Mouse (Mus musculus): Measurements from ENCODE around the gene Btbd7.

Btbd7 gene

DNA sequence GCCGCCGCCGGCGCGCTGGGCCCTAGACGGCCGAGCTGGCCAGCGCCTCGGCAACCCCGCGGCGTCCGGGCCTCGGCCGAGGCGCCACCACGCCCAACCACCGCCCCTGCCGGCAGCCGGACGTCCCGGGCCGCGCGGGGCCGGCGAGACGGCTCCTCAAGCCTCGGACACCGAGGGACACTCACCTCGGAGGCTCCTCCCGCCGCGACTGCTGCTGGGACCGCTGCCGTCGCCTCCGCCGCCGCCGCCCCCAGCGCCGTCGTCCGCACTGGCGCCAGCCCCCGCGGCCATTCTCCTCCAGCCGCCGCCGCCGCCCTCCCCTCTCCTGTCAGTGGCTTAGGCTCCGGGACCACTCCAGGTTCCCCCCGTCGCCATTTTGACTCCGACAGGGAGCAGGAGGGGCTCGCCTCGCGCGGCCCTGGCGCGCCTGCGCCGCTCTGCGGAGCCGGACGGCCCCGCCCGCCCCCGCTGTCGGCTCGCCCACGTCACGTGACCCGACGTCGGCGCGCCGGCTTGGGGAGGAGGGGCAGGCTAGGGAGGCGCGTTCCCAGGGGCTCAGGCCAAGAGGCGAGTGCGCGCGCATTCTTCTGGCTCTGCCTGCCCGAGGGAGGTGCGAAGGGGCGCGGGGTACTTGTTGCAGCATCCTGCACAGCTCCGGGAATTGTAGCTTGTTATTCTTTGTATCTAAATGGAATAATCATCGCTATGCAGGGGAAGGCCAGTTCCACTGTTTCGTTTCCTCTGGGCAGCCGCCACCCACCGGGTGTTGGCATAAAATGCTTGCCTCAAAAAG, at the start of gene Btbd7:
TSS of gene Btbd7 (minus strand) at position 441 of the 793 bp plus-strand sequence.
- peak; percentile 99 for DNase-seq

DNA sequence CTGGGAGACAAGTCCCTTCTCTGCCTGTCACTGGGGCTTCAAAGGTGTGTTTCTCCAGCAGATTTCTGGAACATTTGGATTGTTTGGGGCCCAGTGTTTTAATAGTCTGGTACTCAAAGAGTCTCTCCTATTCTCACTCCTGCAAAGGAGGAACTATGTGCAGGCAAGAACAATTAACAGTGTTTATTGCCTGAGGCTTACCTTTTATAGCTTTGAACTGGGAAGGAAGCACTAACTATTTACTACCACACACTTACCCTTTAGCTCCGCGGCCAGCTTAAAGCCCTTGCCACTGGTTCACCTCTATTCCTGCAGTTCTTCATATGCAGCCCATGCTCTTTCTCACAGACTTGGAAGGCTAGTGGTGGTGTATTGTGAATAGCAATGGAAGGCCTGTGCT, 37.8 kb upstream of the Btbd7 start:
- DNase-seq: no peak

DNA sequence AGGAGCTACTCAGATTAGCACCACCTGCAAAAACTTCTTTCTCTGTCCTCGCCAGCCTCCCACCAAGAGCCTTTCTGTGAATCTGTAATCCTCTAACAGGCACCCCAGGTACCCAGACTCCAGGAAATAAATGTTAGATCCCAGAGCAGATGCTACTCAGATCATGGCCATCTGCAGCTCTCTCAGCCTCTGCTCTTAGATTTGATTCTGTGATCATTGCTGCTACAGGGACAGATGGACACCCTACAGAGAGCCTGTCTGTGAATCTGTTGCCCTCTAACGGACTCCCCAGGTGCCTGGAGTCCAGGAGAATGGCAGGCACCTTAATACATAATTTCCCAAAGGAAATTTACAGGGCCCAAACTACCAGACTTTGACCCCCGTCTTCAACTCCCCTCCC, 29.9 kb upstream of the Btbd7 start:
- DNase-seq: no peak

DNA sequence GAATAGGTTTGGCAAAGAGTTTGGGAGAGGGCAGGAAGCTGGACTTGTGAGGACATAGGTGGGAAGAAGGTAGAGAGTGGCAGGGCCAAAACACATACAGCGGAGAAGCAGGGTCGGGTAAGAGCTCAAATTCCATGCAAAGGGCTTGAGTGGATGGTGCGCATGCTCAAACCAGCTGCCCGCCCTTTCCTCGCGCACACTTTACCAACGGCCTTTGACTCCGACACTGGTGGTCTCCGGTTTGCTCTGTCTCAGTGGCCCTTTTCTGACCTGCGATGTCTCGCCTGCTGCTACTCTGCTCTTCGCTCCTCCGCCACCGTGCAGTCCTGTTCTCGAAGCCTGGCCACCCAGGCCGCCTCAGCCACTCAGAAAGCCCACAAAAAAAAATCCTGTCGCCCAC, 20.8 kb upstream of the Btbd7 start, which contains the start of gene Cox8c:
TSS of gene Cox8c (plus strand) at position 226 of the 400 bp plus-strand sequence.
- no peak for DNase-seq

DNA sequence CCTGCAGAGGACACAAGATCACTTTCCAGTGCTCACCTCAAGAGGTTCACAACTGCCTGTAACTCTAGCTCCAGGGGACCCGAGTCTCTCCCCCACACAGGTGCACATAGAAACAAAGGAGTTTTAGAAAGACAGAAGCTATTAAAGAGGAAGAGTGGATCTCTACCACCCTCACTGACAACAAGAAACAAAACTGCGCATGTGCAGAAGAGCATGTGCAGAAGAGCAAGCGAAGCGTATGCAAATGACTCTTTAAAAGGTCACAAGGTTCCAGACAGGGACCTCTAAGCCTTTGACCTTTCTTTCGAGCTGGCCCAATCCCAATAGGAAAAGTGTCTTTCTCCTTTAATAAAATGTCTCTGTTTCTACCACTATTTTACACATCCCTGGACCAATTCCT, 10.3 kb upstream of the Btbd7 start:
- no peak for DNase-seq

DNA sequence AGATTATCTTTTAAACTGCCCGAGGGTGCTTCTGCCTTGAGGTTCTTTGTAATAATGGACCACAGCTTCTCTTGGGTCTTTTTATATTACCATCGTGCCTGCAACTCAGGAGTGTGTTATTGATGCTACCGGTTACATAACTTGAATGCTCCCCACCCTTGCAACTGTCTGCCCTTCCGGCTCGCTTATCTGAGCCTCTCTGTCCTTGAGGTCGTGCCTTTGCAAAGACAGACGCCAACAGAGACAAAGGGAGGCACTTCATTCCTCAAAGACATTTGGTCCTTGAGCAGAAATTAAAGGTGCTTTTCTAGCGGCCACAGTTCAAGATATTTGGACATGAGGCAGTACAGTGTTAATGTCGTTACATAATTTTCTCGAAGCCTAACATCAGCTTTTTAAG, 9.1 kb upstream of the Btbd7 start:
- no peak for DNase-seq

DNA sequence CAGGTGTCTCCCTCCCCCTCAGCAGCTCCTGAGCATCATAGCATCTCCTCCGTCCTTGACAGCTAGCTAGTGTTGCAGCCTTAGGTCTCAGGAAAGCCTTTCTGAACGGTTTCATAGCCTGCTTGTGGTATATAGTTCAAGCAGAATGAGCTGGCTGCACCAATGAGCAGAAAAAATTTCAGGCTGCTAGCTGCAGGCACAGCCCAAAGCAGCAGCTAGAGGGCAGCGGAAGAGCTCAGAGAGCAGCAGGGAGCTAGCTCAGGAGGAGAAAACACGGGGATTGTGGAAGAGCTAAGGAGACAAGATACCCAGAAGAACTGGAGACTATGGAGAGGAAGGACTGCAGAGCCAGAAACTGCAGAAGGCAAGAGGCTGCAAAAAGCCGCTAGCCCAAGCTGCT, 7.5 kb upstream of the Btbd7 start:
- DNase-seq: peak; percentile 48 to 64

DNA sequence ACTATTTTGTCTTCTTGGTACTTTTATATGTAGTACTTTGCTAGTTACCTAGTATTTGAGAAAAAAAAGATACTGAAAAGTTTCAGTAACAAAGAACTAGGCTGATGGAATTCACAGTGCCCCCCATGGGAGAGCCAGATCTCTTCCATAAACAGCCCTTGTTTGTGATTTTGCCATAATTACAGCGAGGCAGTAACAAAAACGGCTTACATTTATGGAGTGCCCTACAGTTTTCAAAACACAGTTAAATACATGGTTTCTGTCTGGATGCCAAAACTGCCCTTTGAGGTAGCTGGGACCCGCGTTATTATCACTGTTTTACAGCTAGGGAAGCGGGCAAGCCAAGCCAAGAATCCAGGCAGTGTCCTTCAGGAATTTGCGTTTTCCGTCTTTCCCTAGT, 630 bp upstream of the Btbd7 start:
- peak in 1 of 2 experiments; percentile 9 for DNase-seq

DNA sequence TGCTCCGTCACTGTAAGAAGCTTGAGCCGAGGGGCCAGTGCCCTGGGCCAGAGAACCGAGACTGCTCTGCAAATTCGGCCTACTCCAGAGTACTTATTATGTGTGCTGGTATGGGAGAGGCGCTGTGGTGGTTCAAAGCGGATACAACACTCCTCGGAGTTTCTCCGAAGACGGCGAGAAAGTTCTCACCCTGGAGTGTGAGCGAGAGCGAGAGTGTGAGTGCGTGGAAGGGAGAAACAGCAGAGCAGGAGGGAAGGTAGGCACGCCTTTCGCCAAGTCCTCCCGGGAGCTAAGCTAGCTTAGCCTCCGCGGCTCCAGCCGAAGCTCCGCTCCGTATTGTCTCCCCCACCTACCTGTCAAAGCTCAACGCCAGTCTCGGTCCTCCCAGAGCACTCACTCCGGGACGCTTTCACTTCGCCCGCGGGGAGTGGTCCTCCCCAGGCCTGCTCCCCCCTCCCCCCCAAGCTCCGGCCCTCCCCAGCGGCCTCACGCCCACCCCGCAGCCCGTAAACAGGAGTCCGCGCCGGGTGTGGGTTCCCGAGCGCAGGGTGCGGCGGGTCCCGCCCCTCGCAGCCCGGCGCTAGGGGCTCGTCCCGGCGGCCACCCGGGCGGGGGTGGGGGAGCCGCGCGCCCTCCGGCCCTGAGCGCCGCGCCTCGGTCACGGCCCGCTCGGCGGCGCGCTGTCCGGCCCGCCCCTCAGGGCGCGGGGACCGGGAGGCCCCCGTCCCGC, 805 bp downstream of the Btbd7 start:
- peak; percentile 48 to 68 for DNase-seq

DNA sequence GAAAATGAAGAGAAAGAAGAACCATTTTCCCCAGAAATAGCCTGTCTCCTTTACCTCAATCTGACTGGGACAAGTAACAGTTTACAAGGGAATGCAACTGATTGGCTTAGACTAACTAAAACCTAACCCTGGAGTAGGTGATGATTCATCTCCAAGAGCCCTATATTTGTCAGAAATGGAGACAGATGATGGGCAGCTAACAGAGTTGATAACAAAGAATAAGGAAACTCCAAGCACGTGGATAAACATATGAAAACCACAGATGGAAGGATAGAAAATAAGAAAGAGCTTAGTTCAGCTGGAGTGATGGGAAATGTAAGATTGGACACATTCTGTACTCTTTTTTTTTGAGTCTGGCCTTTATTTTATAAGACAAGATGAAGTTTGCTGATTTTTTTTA, 7.7 kb downstream of the Btbd7 start:
- no peak for DNase-seq

DNA sequence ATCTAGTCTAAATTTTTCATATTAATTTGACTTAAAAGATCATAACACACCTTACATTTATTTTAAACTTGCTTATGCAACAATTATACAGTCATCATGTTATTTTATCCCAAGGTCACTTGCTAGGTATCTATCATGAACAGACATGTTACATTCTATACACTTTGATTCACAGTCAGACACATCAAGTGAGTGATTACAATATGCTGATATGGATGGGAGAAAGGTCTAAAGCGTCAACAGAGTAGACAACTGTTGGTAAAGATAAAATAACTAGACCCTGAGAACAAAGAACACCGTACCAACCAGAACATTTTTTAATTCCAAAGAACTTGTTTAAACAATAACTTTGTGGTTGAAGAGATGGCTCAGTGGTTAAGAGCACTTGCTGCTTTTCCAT, 8.5 kb downstream of the Btbd7 start:
- no peak for DNase-seq

DNA sequence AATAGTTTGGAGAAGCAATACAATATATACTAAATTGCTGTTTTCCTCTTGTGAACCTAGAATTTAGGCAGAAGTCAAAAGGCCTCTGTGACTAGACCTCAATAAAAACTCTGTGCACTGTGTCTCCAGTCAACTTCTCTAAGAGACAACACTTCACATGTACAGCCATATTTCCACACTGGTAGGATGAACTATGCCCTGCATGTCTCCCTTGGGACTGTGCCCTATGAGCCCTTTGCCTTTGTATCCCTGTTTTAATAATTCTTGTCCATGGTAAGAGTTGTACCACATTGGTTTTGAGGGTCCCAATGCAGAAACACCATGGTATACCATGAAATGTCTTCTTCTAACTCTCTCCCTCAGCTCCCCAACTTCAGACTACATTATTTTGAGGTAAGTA, 17.5 kb downstream of the Btbd7 start:
- DNase-seq: no peak

DNA sequence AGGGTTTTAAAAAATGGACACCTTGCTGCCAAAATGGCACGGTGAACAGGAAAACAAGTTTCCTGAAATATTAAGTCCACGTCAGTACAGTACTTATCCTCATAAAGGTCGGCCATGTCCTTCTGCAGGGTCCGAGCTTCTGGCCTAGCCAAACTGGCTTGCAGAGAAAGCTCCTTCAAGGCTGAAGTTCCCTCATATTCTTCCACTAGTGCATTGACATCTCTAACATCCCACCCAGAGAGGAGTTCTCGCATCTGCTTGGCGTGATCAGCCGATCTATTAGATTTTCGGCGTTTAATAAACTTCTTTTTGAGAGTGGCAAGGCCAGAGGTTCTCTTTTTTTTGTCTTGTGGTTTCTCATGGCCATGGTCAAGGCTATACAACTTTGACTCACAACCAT, 40.0 kb downstream of the Btbd7 start:
- no peak for DNase-seq

DNA sequence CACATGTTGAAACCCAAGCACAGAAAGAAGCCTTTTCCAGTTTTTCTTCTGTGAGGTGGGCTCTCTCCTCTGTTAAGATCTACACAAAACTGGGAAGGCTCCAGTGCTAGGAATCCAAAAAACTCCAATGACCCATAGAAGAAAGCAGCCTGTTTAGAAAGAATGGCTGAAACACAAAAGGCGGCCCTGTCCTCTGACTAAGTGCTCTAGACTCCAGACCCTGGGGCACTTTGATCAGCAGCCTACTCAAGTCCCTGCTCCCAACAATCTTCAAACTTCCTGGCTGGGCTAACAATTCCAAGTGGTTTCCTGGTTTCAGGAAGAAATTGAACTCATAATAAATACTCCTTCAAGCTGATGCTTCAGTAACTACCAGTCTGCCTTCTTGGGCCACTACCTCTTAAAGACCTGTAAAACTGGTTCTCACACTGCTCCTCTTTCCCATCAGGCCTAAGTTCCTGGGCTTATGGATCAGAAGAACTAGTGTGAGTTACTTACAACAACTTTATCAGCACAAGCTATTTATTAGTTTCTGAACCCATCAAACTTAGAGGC, 45.4 kb downstream of the Btbd7 start:
- peak in 1 of 2 experiments; percentile 6 for DNase-seq

DNA sequence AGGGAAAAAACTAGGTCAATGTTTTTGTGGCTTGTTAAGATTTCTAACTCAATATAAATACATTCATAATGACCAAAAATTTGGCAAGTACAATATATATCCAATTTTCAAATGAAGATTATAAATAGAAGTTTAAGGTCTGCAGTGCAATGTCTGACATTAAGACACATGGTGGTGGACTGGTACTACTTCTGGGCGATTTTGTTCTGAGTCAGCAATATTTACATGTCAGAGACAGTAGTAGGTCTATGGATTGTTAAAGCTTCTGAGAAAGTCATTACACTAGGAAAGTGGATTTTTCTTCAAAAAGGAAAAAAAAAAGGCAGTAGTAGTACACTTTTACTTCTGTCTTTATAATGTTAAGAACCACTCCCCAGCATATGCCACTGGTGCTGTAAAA, 46.4 kb downstream of the Btbd7 start:
- DNase-seq: no peak

DNA sequence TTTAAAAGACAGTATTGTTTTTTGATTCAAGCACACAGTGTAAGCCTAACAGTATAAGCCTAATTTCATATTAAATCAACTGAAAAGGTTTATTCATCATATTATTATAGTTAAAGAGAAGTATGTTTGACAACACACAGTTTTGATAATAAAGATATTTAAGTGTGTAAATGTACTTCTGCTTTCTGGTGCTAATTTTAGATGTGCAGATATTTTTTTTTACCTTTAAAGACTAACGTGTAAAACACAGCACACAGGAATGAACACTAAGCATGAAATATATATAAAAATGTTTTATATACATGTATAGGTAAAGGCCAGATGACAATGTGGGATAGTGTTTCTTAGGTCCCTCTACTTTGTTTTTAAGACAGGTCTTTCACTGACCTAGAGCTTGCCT, 51.2 kb downstream of the Btbd7 start:
- no peak for DNase-seq

DNA sequence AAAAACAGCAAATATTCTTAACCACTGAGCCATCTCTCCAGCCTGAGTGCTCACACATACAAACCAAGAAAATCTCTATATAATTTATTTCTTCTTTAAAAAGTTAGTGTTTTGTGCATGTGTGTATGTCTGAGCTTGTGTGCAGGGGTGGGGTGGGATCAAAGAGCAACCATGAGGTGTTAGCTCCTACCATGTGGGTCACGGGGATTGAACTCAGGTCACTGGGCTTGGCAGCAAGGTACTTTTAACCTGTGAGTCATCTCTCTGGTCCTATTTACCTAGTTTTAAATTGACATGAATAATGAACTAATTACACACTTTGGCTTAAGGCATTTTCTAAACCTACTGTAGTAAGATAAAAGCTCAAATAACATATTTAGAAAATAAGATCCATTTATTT, 51.9 kb downstream of the Btbd7 start:
- no peak for DNase-seq

DNA sequence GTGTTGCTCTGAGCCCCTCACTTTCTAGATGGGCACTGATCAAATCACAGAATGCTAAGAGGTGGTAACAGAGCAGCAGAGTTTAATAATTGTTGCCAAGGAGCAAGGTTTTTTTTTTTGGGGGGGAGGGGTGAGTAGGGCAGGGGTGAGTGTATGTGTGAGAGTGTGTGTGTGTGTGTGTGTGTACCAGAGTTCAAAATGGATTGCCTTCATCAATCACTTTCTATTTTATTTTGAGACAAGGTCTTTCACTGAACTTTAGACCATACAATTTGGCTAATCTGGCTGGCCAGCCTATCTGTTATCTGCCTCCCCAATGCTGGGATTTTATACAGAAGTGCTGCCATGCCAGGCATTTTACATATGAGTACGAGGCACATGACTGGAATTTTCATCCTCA, 63.4 kb downstream of the Btbd7 start:
- no peak for DNase-seq

DNA sequence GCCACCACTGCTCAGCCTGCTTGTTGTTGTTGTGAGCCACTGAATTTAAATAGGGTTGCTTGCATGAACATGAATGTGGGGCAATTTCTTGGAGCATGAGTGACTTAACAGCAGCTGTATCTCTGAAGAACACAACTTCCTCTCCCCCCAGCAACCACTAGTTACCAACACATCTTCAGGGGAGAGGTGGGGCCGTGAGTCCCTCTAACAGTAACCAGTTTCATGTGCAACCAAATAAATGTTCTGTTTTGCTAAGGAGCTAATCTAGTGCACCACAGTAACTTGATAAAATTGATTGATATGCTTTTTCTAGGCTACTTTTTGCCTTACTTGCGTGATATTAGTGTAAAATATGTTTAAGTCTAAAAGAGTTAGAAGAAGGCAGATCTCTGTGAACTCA, 78.7 kb downstream of the Btbd7 start:
- DNase-seq: no peak

DNA sequence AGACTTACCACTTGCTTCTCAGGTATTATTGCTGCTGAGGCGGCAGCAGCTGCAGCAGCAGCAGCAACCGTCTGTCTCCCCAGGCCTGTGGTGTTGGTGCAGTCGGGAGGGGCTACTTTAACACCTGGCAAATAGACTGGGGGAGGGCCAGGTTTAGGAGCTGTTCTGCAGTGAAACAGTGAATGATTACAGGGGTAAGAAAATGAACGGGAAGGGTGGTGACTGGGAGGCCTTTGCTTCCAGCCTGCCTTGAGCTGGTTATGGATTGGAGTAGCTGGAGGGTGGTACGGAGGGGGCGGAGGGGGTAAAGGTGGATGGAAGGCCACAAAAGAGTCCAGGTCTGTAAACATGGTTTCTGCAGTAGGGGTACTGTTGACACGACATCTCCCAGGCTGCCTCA, 90.3 kb downstream of the Btbd7 start:
- no peak for DNase-seq

DNA sequence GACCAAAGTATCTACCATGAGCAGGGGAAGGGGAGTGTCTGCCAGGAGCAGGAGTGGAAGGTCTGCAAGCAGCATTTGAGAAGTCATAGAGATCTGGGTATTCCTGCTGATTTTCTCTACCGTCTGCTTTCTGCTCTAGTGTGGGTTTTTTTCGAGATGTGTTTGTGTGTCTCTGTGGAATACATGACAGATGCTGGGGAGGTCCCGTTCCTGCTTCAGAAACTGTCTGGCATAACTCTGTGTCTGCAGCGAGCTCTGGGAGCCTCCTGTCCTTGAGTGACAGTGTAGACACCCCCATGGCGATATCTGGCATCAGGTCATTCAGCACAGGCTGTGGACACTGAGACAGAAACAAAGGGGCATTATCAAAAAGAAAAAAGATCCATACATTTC, 92.7 kb downstream of the Btbd7 start:
- DNase-seq: no peak

DNA sequence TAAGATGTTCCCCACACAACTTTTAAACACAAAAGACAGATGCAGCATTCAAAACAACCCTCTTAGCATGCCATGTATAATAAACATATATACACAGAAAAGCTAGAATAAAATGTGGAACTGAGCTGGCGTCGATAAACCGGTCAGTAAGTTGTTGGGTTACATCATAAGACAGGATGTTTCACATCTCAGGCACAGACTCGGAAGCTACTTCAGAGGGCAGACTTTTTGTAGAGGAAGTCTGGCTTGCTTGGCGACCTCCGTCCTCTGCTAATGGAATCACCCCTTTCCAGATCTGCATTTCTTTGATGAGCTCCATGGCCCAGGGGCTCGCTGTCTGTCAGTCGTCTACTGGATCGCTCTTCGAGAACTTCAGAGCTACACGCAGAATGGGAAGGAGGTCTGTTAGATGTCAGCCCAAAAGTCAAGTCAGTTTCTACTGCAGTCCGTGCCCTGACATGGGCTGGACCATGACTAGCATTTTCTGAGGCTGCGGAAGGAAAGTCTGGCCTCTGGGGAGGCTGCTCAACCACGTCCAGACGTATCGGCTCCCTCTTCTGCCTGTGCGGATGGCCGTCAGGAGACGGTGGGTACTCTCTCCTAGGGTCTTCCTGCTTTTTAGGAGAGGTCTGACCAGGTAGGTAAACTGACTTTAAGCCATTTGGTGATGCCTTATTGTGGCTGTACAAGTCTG, 93.2 kb downstream of the Btbd7 start:
- no peak for DNase-seq

DNA sequence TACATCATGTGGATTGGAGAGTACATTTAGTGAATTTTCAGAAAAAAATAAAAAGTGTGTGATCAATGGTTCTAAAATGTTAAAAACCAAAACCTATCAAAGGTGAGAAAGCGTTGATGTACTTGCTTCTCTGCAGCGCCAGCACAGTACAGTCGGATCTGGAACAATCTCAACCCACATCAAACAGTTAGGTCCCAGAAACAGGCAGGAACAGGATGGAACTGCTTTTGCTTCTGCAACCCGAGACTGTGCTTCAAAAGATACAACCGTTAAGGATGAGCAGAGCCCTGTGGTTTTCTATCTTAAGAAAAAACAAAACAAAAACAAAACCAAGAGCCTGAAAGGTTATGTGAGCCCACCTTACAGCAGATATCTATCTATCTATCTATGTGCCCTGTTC, 95.4 kb downstream of the Btbd7 start:
- no peak for DNase-seq

DNA sequence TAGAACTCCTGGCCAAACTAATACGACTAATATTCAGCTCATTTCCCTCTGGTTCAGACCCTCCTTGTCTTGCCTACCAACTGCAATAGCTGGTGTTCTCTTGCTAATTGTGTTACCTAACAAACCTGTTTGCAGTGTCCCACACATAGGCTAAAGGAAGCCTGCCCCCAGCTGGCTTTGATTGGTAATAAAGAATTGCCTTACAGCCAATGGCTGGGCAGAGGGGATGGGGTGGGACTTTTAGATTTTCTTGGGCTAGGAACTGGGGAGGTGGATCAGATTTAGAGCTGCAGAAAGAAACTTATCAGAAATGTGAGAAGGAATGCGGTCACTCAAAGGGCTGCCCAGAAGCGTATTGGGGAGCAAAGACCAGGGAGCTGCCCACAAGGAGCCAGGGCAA, 98.8 kb downstream of the Btbd7 start:
- peak; percentile 36 to 44 for DNase-seq

Measured in kidney, postnatal 4 days (tissue).